Mouse (Mus musculus): ENCODE data around the gene Eva1b. TPM values are rescaled to one million over a fixed set of nuclear protein-coding genes. Genes with fewer than 3 reads are reported as not detected.

Gene Eva1b
- 1.0 TPM for polyA plus RNA-seq (2015; fragmentation: Illumina TruSeq; extraction: RNeasy Lipid Tissue Mini Kit (QIAGEN cat#74804); ENCODE audit: insufficient read depth, low replicate concordance)

GRCm38 (mm10) chr4:126147533-126148160, at the start of gene Eva1b:
Gene Eva1b (plus strand): TSS chr4:126147744.

GRCm38 (mm10) chr4:126103590-126104068, 43.9 kb upstream of the Eva1b start, which contains the start of gene Stk40:
Gene Stk40 (plus strand): TSS chr4:126103957.

GRCm38 (mm10) chr4:126163067-126163659, 15.6 kb downstream of the Eva1b start, which contains the start of gene Sh3d21:
Gene Sh3d21 (minus strand): TSS chr4:126163491.

Other genes with a start within 250 kb of the Eva1b start
- gene Csf3r, start 123.2 kb upstream of the Eva1b start, polyA plus RNA-seq (2015; fragmentation: Illumina TruSeq; extraction: RNeasy Lipid Tissue Mini Kit (QIAGEN cat#74804); ENCODE audit: insufficient read depth, low replicate concordance) = 39.9 TPM
- gene Mrps15, start 100.8 kb upstream of the Eva1b start, polyA plus RNA-seq (2015; fragmentation: Illumina TruSeq; extraction: RNeasy Lipid Tissue Mini Kit (QIAGEN cat#74804); ENCODE audit: insufficient read depth, low replicate concordance) = 68.2 TPM
- gene Oscp1, start 89.2 kb upstream of the Eva1b start, polyA plus RNA-seq (2015; fragmentation: Illumina TruSeq; extraction: RNeasy Lipid Tissue Mini Kit (QIAGEN cat#74804); ENCODE audit: insufficient read depth, low replicate concordance) = 1.8 TPM
- 13.7 TPM for gene Lsm10, start 51.1 kb upstream of the Eva1b start, polyA plus RNA-seq (2015; fragmentation: Illumina TruSeq; extraction: RNeasy Lipid Tissue Mini Kit (QIAGEN cat#74804); ENCODE audit: insufficient read depth, low replicate concordance)
- gene Stk40, start 43.8 kb upstream of the Eva1b start, polyA plus RNA-seq (2015; fragmentation: Illumina TruSeq; extraction: RNeasy Lipid Tissue Mini Kit (QIAGEN cat#74804); ENCODE audit: insufficient read depth, low replicate concordance) = 17.5 TPM
- gene Sh3d21, start 15.7 kb downstream of the Eva1b start, polyA plus RNA-seq (2015; fragmentation: Illumina TruSeq; extraction: RNeasy Lipid Tissue Mini Kit (QIAGEN cat#74804); ENCODE audit: insufficient read depth, low replicate concordance) = 1.6 TPM
- 350 TPM for gene Thrap3, start 55.0 kb downstream of the Eva1b start, polyA plus RNA-seq (2015; fragmentation: Illumina TruSeq; extraction: RNeasy Lipid Tissue Mini Kit (QIAGEN cat#74804); ENCODE audit: insufficient read depth, low replicate concordance)
- 30.9 TPM for gene Map7d1, start 108.6 kb downstream of the Eva1b start, polyA plus RNA-seq (2015; fragmentation: Illumina TruSeq; extraction: RNeasy Lipid Tissue Mini Kit (QIAGEN cat#74804); ENCODE audit: insufficient read depth, low replicate concordance)
- gene Trappc3, start 114.6 kb downstream of the Eva1b start, polyA plus RNA-seq (2015; fragmentation: Illumina TruSeq; extraction: RNeasy Lipid Tissue Mini Kit (QIAGEN cat#74804); ENCODE audit: insufficient read depth, low replicate concordance) = 53.5 TPM
- gene Col8a2, start 139.0 kb downstream of the Eva1b start, polyA plus RNA-seq (2015; fragmentation: Illumina TruSeq; extraction: RNeasy Lipid Tissue Mini Kit (QIAGEN cat#74804); ENCODE audit: insufficient read depth, low replicate concordance) = 3.9 TPM
- 10.1 TPM for gene Adprhl2, start 174.0 kb downstream of the Eva1b start, polyA plus RNA-seq (2015; fragmentation: Illumina TruSeq; extraction: RNeasy Lipid Tissue Mini Kit (QIAGEN cat#74804); ENCODE audit: insufficient read depth, low replicate concordance)
- 2.1 TPM for gene Tekt2, start 177.9 kb downstream of the Eva1b start, polyA plus RNA-seq (2015; fragmentation: Illumina TruSeq; extraction: RNeasy Lipid Tissue Mini Kit (QIAGEN cat#74804); ENCODE audit: insufficient read depth, low replicate concordance)